Mouse (Mus musculus) macrophage (primary cell): Measurements from ENCODE around the gene Xpr1. TPM values are rescaled to one million over a fixed set of nuclear protein-coding genes. Genes with fewer than 3 reads are reported as not detected.

ENCODE experiments used
- H3K27ac ChIP-seq: fragments of 350-480 bp; formaldehyde crosslinking; 2 replicates; pipeline ENCODE4 v1.9.0; 2021
- H3K36me3 ChIP-seq: fragments of 350-480 bp; formaldehyde crosslinking; 2 replicates; pipeline ENCODE4 v1.9.0; 2021; ENCODE audit errors: inconsistent target
- H3K4me3 ChIP-seq: fragments of 350-480 bp; formaldehyde crosslinking; 2 replicates; pipeline ENCODE4 v1.9.0; 2021; ENCODE audit errors: inconsistent target
- H3K79me2 ChIP-seq: fragments of 350-480 bp; formaldehyde crosslinking; 2 replicates; pipeline ENCODE4 v1.9.0; 2021; ENCODE audit errors: inconsistent target
- whole genome bisulfite sequencing: methylation state at CpG from one replicate; pipeline ENCODE4 v1.1.7; 2026; ENCODE audit warnings: inconsistent platforms; ENCODE audit not compliant: missing documents; 5-methylcytosine and 5-hydroxymethylcytosine counted together
- polyA plus RNA-seq: library from polyadenylated mRNA; stranded (reverse); fragments of 250-400 nt; gene quantifications from 3 replicates; pipeline ENCODE4 v1.2.4, GENCODE M21; 2018; ENCODE audit warnings: inconsistent platforms

Xpr1 gene
- polyA plus RNA-seq, 1 experiment from 2014 or later: 38.4 TPM

DNA sequence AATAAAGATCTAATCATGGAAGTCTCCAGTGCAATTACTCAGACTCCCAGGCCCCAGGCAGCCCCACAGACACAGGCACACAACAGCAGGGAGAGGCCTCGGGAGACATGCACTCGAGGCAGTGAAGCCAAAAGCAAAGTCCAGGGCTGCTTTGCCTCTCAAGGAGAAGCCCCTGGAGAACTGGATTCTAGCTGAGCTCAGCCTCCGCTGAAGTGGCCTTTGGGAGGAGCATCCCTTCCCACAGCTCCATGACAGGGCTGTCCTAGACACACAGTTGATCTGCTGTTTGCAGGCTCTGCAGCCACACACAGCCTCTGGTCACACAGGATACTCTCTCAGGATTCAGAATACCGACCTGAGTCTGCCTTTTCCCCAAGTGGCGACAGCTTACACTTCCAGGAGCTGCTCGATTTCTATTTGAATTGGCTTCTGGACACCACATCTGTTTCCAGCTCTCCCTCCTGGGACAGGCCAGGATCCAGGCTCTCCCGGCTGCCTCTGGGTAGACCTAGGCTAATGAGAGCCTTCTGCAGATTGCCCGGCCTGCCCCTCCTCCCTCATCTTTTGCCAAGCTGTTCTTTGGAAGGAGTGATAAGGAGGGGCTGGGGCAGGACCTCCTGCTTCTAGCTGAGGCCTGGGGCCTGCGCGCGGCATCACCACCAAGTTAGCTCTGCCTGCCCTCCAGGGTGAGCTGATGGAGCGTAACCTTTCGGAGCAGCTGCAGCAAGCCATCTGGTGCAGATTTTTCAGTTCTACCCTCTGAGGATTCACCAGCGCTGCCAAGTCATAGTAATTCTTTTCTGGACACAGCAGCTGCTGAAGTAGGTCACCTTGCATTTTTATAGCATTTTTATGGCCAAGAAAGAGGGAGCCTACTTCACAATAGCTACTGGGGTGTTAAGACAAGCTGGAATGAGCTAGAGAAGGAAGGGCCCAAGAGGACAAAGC is 187.5 kb downstream of the Xpr1 start:
- Histone ChIP-seq H3K27ac (no peak overlapping the region), H3K36me3 (no peaks in the 10 kb centered on the region), H3K79me2 (no peaks in the 10 kb centered on the region), H3K4me3 (no peak overlapping the region)
- WGBS: 94% methylated on average over 14 of the region's 14 CpGs

Other genes with a start within 250 kb of the Xpr1 start
- gene BC034090, start 173.0 kb downstream of the Xpr1 start, polyA plus RNA-seq: not detected in 3 replicates
- 41.8 to 46.5 TPM (median 44.6 TPM) in 3 replicates for gene Acbd6, start 140.7 kb upstream of the Xpr1 start, polyA plus RNA-seq